Mouse (Mus musculus) erythroblast, embryonic 14.5 days (primary cell): ENCODE data around the gene Caskin1.

Experiments used
- GATA1 ChIP-seq: IDR thresholded peaks from 2 replicates; pipeline ENCODE4 v1.6.1; 2012; ENCODE audit warnings: low read length, inconsistent platforms, mixed read lengths
- TAL1 ChIP-seq: IDR thresholded peaks from 3 replicates; pipeline ENCODE4 v1.6.1; 2012; ENCODE audit warnings: low read length, inconsistent platforms, mixed read lengths

DNA sequence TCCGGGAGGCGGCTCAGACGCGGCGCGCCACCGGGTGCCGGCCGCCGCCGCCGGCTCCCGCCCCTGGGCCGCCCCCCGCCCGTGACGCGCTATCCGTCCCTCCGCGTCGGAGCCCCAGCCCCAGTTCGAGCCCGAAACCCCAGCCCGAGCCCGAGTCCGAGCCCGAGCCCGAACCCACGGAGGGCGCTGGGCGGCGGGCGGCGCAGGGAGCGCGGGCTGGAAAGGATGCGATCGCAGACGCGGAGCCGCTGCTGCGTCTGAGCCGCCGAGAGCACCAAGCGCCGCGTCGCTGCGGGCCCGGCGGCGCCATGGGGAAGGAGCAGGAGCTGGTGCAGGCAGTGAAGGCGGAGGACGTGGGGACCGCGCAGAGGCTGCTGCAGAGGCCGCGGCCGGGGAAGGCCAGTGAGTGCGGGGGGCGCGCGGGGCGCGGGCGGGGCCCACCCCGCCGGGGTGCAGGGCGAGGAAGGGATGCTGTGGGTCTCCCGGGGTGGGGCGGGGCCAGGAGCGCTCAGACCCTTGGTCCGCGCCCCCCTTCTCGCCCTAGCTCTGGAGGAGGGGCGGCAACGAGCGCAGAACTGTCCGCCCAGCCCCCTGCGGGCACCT, 362 bp downstream of the Caskin1 start:
- TF ChIP-seq TAL1 (no peak), GATA1 (no peak)
